Comparison of ENCODE assay signal across 28 mouse cellular contexts in genomic region chr17:27645807-27646206, GRCm38 (mm10). TPM values are rescaled to one million over a fixed set of nuclear protein-coding genes. Genes with fewer than 3 reads are reported as not detected.
DNase-seq lines count a peak whose midpoint lies in the region; TF ChIP-seq lines count a peak whose summit lies in the region.
"Had no signal": no experiment of that assay in that cellular context is flagged by ENCODE, and none has a peak within 500 bp of the region (broad histone marks: within the 10 kb centered on the region; RNA-seq: fewer than 3 reads in every experiment).

No protein-coding gene starts in this region.

- H3K27ac ChIP-seq in cerebellum, adult 2 months (ENCODE audit: insufficient read depth, low read length), result peak overlapping the region; percentile 39; the same call in 1 of the 2 replicates
- H3K27ac ChIP-seq: forebrain, embryonic 12.5 days; heart, embryonic 13.5 days; hindbrain, embryonic 14.5 days; limb, embryonic 12.5 days had no signal

- TF ChIP-seq CTCF in cerebellum, adult 2 months (IDR thresholded peaks at IDR 0.05; ENCODE audit: borderline replicate concordance, insufficient read depth, low read depth, low read length), result no peak

- DNase-seq in cerebellum, adult 2 months, result peak; percentile 60 to 65
- no peak for DNase-seq in cerebellum, postnatal 4 days (ENCODE audit: low spot score in 2 of 2)
- peak; percentile 26 to 56 for DNase-seq in kidney, postnatal 36 days
- DNase-seq in kidney, postnatal 10 days, result no peak
- peak; percentile 73 for DNase-seq in cerebellum, adult 9-10 months
- DNase-seq in cerebellum, postnatal 36 days, result peak; percentile 45 to 47
- no peak for DNase-seq in spleen, adult 18-20 months
- DNase-seq: adrenal gland, postnatal 14 days; gastrocnemius, postnatal 10 days; heart, postnatal 10 days; liver, postnatal 0 days; lung, postnatal 36 days; right cerebral cortex, postnatal 25 days had no signal

- TF ChIP-seq POLR2A in cerebellum, adult 2 months (IDR thresholded peaks at IDR 0.05; ENCODE audit: borderline replicate concordance, insufficient read depth, low read length), result no peak

- H3K4me1 ChIP-seq in cerebellum, adult 2 months (ENCODE audit: control insufficient read depth, insufficient read depth, low read length), result peaks cover 43% of the 10 kb centered on the region

- 13% methylated on average over 7 of the region's 7 CpGs for WGBS in cerebellum, adult 2 months

- no peak overlapping the region for H3K4me3 ChIP-seq in cerebellum, adult 2 months (replicated peaks; ENCODE audit: insufficient read depth, low read depth, low read length)
- H3K4me3 ChIP-seq: erythroblast, embryonic 14.5 days; forebrain, embryonic 12.5 days; heart, embryonic 13.5 days; limb, embryonic 12.5 days had no signal

- H3K27me3 ChIP-seq in cerebellum, adult 2 months (ENCODE audit: control insufficient read depth, insufficient read depth, low read length), result no peaks in the 10 kb centered on the region
- H3K27me3 ChIP-seq: limb, embryonic 12.5 days had no signal

RNA-seq across cellular contexts. Expression of gene Rps10, which starts 9.3 kb away (rescaled TPM):
- 479 and 488 TPM in 2 replicates for polyA plus RNA-seq in cerebellum, adult 2 months (2012; rRNA removed)

RNA-seq across cellular contexts. Expression of gene Pacsin1, which starts 9.5 kb away (rescaled TPM):
- 228 and 244 TPM in 2 replicates for polyA plus RNA-seq in cerebellum, adult 2 months (2012; rRNA removed)

RNA-seq across cellular contexts. Expression of gene RPS10-NUDT3, which starts 10.8 kb away (rescaled TPM):
- 0.16 TPM in 2 replicates for polyA plus RNA-seq in cerebellum, adult 2 months (2012; rRNA removed)
- polyA plus RNA-seq: embryonic facial prominence, embryonic 14.5 days; erythroblast, embryonic 14.5 days; forebrain, embryonic 12.5 days; gonadal fat pad, adult 2 months; heart, embryonic 13.5 days; hindbrain, embryonic 14.5 days; intestine, postnatal 0 days; large intestine, adult 2 months; limb, embryonic 12.5 days; liver, embryonic 11.5 days; liver, postnatal 0 days; lung, embryonic 16.5 days; midbrain, embryonic 11.5 days; midbrain, embryonic 16.5 days; neural tube, embryonic 11.5 days; thymus, postnatal 0 days had no signal

RNA-seq across cellular contexts. Expression of gene Nudt3, which starts 22.5 kb away (rescaled TPM):
- polyA plus RNA-seq in cerebellum, adult 2 months (2012; rRNA removed), result 336 and 366 TPM in 2 replicates

Comparison
In these comparisons a context has a peak if more than half of its experiments do, and no peak if none do; other contexts are left out.
1. DNase-seq: peak in cerebellum, adult 2 months (2 of 2), kidney, postnatal 36 days (2 of 2), cerebellum, adult 9-10 months (single experiment) and cerebellum, postnatal 36 days (2 of 2); none in cerebellum, postnatal 4 days (0 of 2), kidney, postnatal 10 days (single experiment) and spleen, adult 18-20 months (0 of 2).